Mouse (Mus musculus) liver, postnatal 0 days (tissue): ENCODE data around the gene Irf2bp2.
A peak's percentile ranks its signal among the peaks of the same experiment; 100 is the strongest.

Source experiments
- CTCF ChIP-seq: sonication (generic); IDR thresholded peaks from 2 replicates; pipeline ENCODE4 v1.5.1; 2016; ENCODE audit warnings: antibody characterized with exemption, low read depth
- EP300 ChIP-seq: IDR thresholded peaks from 2 replicates; pipeline ENCODE4 v1.6.1; 2016; ENCODE audit warnings: antibody characterized with exemption, low read depth, mild to moderate bottlenecking

GRCm38 (mm10) chr8:126594481-126595000, 755 bp upstream of the Irf2bp2 start:
- TF ChIP-seq EP300 (peak; percentile 20; the same call in 1 of the 2 replicates), CTCF (peak; percentile 45)
